Mouse (Mus musculus): ENCODE data around the gene Rbck1. TPM values are rescaled to one million over a fixed set of nuclear protein-coding genes. Genes with fewer than 3 reads are reported as not detected.
"Not testable (repeated sequence)": the region's sequence is repeated elsewhere in the genome, so short reads cannot be mapped to it uniquely, and the experiment has no call there.

The Rbck1 gene
- polyA plus RNA-seq, 1 experiment from 2014 or later, result 107 TPM

DNA sequence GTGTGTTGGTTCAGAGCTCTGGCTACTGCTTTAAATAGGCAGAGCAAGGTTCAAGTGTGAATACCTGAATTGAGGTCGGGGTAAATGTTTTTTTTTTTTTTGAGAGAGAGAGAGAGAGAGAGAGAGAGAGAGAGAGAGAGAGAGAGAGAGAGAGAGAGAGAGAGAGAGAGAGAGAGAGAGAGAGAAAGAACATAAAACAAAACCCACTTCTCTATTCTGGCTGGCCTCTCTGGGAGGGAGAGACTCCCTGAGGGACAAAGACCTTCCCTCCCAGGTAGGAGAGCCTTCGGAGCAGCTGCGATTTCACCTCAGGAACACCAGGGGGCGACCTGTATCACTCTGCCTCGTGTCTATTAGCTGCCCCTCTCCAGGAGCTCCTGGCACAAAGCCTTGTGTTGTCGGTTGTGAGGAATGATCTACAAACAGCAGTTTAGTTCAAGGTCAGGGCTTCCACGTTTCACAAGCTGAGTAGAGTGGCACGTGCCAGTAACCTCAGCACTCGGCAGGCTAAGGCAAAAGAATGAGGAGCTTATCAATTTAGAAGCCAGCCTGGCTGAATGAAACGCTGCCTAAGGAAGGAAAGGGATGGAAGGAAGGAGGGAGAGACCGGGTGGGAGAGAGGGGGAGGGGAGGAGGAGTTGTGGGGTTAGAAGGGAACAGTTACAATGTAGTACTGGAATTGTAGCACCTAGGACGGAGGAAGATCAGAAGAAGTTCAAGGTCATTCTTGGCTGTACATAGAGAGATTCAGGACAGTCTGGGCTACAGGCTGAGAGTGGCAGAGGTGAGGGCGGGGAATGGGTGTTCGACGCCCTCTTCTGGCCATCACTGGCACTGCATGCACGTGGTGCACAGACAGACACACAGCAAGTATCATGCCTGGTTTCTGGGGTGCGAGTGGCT is 31.0 kb upstream of the Rbck1 start:
- H3K9ac ChIP-seq (replicated peaks; ENCODE audit: low read depth, low read length), result no peak overlapping the region
- 0 out of 2 replicates have a peak, but pooled peaks cover 5% of the 10 kb centered on the region for H3K4me1 ChIP-seq (ENCODE audit: control insufficient read depth, insufficient read depth, low read length)
- peak overlapping the region; percentile 35 for H3K4me2 ChIP-seq (ENCODE audit: low read depth, low read length)
- ATAC-seq (ENCODE audit: low read depth), result peak; percentile 71
- H3K9me3 ChIP-seq (ENCODE audit: control insufficient read depth, low read length), result no peaks in the 10 kb centered on the region
- WGBS, result 12% methylated on average over 17 of the region's 17 CpGs
- H3K36me3 ChIP-seq (ENCODE audit: control insufficient read depth, insufficient read depth, low read length), result no peaks in the 10 kb centered on the region
- no peak overlapping the region for H3K4me3 ChIP-seq (ENCODE audit: low read depth, low read length)
- no peaks in the 10 kb centered on the region for H3K27me3 ChIP-seq (ENCODE audit: control insufficient read depth, insufficient read depth, low read length)
- peak overlapping the region; percentile 62 for H3K27ac ChIP-seq (ENCODE audit: low read depth, low read length)

DNA sequence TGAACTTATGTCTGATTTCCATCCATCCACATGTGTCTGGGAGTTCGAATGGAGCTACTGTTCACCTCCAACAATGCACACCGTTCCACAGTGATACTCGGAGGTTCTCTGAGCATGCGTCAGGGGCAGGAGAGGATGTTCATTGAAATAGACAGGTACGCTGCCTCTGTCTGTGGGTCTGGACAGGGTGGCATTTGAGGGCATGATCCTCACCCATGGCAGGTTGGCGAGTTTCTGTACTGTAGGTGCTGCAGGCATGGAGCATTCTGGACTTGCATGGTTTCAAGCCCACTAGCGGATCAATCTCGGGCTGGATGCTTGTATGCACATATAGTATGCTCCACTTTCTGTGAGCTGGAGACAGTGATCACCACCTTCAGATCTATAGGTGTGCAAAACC is 28.7 kb upstream of the Rbck1 start:
- Histone ChIP-seq H3K27ac (ENCODE audit: low read depth, low read length) (no peak overlapping the region), H3K4me1 (ENCODE audit: control insufficient read depth, insufficient read depth, low read length) (0 out of 2 replicates have a peak, but pooled peaks cover 5% of the 10 kb centered on the region), H3K4me2 (ENCODE audit: low read depth, low read length) (no peak overlapping the region), H3K9me3 (ENCODE audit: control insufficient read depth, low read length) (no peaks in the 10 kb centered on the region), H3K9ac (replicated peaks; ENCODE audit: low read depth, low read length) (no peak overlapping the region), H3K36me3 (ENCODE audit: control insufficient read depth, insufficient read depth, low read length) (no peaks in the 10 kb centered on the region), H3K4me3 (ENCODE audit: low read depth, low read length) (no peak overlapping the region), H3K27me3 (ENCODE audit: control insufficient read depth, insufficient read depth, low read length) (no peaks in the 10 kb centered on the region)
- no peak for ATAC-seq (ENCODE audit: low read depth)
- 88% methylated on average over 8 of the region's 8 CpGs for WGBS

DNA sequence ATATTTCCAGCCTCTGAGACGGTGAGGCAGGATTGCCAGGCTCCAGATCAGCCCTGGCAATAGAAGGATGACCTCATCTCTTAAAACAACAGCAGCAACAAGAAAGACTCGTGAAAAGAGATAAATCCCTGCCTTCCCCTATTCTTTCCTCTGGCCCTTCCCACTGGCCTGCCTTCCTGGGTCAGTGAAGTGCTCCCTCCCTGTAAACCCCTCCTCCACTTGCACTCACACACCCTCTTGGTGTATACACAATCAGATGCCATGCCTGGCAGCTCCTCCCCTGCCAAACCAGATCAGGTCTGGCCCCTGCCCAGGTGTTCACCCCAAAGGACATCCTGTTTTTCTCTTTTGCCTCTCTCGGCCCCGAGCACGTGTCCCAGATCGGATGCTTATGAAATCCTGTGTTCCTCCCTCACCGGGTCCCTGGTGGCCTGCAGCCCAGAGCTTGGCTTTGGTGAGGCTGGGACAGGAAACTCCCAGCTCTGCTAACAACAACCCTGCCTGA is 27.9 kb upstream of the Rbck1 start:
- no peak for ATAC-seq (ENCODE audit: low read depth)
- H3K4me1 ChIP-seq (ENCODE audit: control insufficient read depth, insufficient read depth, low read length), result 0 out of 2 replicates have a peak, but pooled peaks cover 5% of the 10 kb centered on the region
- H3K4me2 ChIP-seq (ENCODE audit: low read depth, low read length), result no peak overlapping the region
- H3K27me3 ChIP-seq (ENCODE audit: control insufficient read depth, insufficient read depth, low read length), result no peaks in the 10 kb centered on the region
- H3K9ac ChIP-seq (replicated peaks; ENCODE audit: low read depth, low read length), result no peak overlapping the region
- H3K4me3 ChIP-seq (ENCODE audit: low read depth, low read length), result no peak overlapping the region
- WGBS, result 61% methylated on average over 7 of the region's 7 CpGs
- no peak overlapping the region for H3K27ac ChIP-seq (ENCODE audit: low read depth, low read length)
- no peaks in the 10 kb centered on the region for H3K36me3 ChIP-seq (ENCODE audit: control insufficient read depth, insufficient read depth, low read length)
- H3K9me3 ChIP-seq (ENCODE audit: control insufficient read depth, low read length), result no peaks in the 10 kb centered on the region

DNA sequence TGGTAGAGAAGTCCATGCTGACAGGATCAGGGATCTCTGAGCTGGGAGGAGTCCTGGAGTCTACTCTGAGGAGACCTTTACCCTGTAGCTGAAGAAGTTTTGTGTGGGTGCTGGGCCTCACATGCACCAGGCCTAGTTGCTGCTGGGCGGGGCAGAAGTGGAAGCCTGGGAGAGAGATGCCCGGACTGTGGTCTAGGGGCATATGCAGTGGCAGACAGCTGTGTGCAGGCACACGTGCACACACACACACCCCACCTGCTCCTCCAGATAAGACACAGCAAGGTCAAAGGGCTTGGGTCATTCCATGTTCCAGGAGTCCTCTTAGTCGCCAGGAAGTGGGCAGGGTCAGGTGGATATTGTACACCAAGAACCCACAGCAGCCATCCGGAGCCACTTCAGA is 27.2 kb upstream of the Rbck1 start:
- no peak overlapping the region for H3K9ac ChIP-seq (replicated peaks; ENCODE audit: low read depth, low read length)
- ATAC-seq (ENCODE audit: low read depth), result no peak
- H3K4me1 ChIP-seq (ENCODE audit: control insufficient read depth, insufficient read depth, low read length), result 0 out of 2 replicates have a peak, but pooled peaks cover 5% of the 10 kb centered on the region
- WGBS, result 89% methylated on average over 5 of the region's 5 CpGs
- no peak overlapping the region for H3K4me2 ChIP-seq (ENCODE audit: low read depth, low read length)
- no peaks in the 10 kb centered on the region for H3K36me3 ChIP-seq (ENCODE audit: control insufficient read depth, insufficient read depth, low read length)
- no peaks in the 10 kb centered on the region for H3K9me3 ChIP-seq (ENCODE audit: control insufficient read depth, low read length)
- H3K27ac ChIP-seq (ENCODE audit: low read depth, low read length), result no peak overlapping the region
- no peaks in the 10 kb centered on the region for H3K27me3 ChIP-seq (ENCODE audit: control insufficient read depth, insufficient read depth, low read length)
- no peak overlapping the region for H3K4me3 ChIP-seq (ENCODE audit: low read depth, low read length)

DNA sequence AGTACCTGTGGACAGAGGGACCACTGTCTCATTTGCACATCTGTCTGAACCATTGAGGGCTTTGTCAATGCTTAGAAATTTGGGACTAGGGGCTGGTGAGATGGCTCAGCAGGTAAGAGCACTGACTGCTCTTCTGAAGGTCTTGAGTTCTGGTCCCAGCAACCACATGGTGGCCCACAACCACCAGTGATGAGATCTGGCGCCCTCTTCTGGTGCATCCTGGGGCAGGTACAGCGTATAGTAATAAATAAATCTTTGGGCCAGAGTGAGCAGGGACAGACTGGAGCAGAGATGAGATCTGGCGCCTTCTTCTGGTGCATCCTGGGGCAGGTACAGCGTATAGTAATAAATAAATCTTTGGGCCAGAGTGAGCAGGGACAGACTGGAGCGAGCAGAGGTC is 26.5 kb upstream of the Rbck1 start:
- H3K27me3 ChIP-seq (ENCODE audit: control insufficient read depth, insufficient read depth, low read length); H3K4me2 ChIP-seq (ENCODE audit: low read depth, low read length); H3K9ac ChIP-seq (replicated peaks; ENCODE audit: low read depth, low read length); H3K27ac ChIP-seq (ENCODE audit: low read depth, low read length); H3K9me3 ChIP-seq (ENCODE audit: control insufficient read depth, low read length); H3K4me1 ChIP-seq (ENCODE audit: control insufficient read depth, insufficient read depth, low read length); ATAC-seq (ENCODE audit: low read depth); H3K36me3 ChIP-seq (ENCODE audit: control insufficient read depth, insufficient read depth, low read length); H3K4me3 ChIP-seq (ENCODE audit: low read depth, low read length): not testable (repeated sequence)
- WGBS, result 74% methylated on average over 5 of the region's 5 CpGs

DNA sequence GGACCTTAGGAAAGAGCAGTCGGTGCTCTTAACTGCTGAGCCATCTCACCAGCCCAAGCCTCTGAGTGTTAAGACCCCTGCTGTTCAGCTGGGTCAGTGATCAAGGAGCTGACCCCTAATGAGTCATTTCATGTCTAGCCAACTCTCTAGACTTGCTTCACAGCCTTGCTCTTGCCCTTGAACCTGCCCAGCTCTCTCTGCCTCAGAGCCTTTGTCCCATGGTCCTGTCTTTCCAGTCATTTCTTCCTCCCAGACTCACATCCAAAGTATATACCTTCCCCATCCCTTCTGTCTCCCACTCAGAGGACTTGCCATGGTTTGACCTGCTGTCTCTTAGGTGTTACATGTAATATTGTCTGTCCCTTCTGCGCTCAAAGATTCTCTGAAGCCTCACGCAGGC is 24.8 kb upstream of the Rbck1 start:
- ATAC-seq (ENCODE audit: low read depth), result no peak
- H3K4me1 ChIP-seq (ENCODE audit: control insufficient read depth, insufficient read depth, low read length), result no peaks in the 10 kb centered on the region
- WGBS, result 84% methylated on average over 3 of the region's 3 CpGs

DNA sequence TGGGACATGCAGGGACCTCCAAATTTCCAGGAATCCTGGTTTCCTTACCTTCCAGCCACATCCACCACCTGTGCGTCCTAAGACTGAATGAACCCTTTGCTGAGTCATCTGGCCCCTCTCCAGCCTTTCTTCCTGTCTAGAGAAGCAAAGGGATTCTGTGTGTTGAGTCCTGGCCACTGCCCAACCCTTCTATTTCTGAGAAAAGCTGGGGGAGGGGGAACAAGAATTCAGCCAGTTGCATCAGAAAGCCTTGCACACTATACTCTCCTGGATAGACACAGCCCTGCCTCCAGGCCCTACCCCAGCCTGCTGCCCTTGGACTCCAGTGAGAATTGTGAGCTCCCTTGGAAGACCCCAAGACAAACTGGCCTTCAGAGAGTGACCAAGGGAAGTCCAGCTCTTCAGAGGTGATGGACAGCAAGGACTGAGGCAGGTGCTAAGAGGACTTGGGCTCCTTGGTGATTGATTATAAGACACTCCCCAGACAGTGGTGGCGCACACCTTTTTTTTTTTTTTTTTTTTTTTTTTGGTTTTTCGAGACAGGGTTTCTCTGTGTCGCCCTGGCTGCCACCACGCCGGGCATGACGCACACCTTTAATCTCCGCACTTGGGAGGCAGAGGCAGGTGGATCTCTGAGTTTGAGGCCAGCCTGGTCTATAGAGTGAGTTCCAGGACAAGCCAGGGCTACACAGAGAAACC is 17.5 kb upstream of the Rbck1 start:
- H3K9ac ChIP-seq (replicated peaks; ENCODE audit: low read depth, low read length), result no peak overlapping the region
- H3K36me3 ChIP-seq (ENCODE audit: control insufficient read depth, insufficient read depth, low read length), result no peaks in the 10 kb centered on the region
- no peaks in the 10 kb centered on the region for H3K9me3 ChIP-seq (ENCODE audit: control insufficient read depth, low read length)
- H3K27ac ChIP-seq (ENCODE audit: low read depth, low read length), result no peak overlapping the region
- 84% methylated on average over 8 of the region's 8 CpGs for WGBS
- H3K4me1 ChIP-seq (ENCODE audit: control insufficient read depth, insufficient read depth, low read length), result no peaks in the 10 kb centered on the region
- H3K4me3 ChIP-seq (ENCODE audit: low read depth, low read length), result no peak overlapping the region
- no peaks in the 10 kb centered on the region; the same call in 1 of the 2 replicates for H3K27me3 ChIP-seq (ENCODE audit: control insufficient read depth, insufficient read depth, low read length)
- H3K4me2 ChIP-seq (ENCODE audit: low read depth, low read length), result no peak overlapping the region
- no peak for ATAC-seq (ENCODE audit: low read depth)

More for the DNA sequence above, 24.8 kb upstream of the Rbck1 start:
- H3K27me3 ChIP-seq (ENCODE audit: control insufficient read depth, insufficient read depth, low read length), result no peaks in the 10 kb centered on the region
- no peaks in the 10 kb centered on the region for H3K36me3 ChIP-seq (ENCODE audit: control insufficient read depth, insufficient read depth, low read length)
- no peak overlapping the region for H3K27ac ChIP-seq (ENCODE audit: low read depth, low read length)
- H3K9me3 ChIP-seq (ENCODE audit: control insufficient read depth, low read length), result no peaks in the 10 kb centered on the region
- no peak overlapping the region for H3K4me2 ChIP-seq (ENCODE audit: low read depth, low read length)
- H3K9ac ChIP-seq (replicated peaks; ENCODE audit: low read depth, low read length), result no peak overlapping the region
- no peak overlapping the region for H3K4me3 ChIP-seq (ENCODE audit: low read depth, low read length)

DNA sequence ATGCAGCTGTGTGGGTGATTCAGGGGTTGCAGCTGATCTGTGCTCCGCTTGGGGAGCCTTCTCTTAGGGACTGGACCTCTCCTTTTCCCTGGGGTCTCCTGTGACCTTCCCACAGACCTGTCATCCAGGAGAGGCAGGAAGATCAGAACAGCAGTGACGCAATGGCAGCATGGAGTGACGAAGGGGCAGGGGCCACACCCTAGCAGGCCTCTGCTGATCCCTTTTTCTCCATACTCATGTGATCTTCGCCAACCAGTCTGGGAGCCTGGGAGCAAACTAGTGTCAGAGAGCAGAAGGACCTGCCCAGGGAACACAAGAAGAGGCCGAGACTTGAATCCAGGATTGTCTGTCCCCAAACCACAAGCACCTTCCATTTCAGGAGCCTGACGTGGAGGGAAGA is 16.8 kb upstream of the Rbck1 start:
- Histone ChIP-seq H3K4me1 (ENCODE audit: control insufficient read depth, insufficient read depth, low read length) (peaks cover 3% of the 10 kb centered on the region; the same call in 1 of the 2 replicates), H3K27ac (ENCODE audit: low read depth, low read length) (no peak overlapping the region), H3K27me3 (ENCODE audit: control insufficient read depth, insufficient read depth, low read length) (no peaks in the 10 kb centered on the region; the same call in 1 of the 2 replicates), H3K4me2 (ENCODE audit: low read depth, low read length) (no peak overlapping the region), H3K36me3 (ENCODE audit: control insufficient read depth, insufficient read depth, low read length) (no peaks in the 10 kb centered on the region), H3K9me3 (ENCODE audit: control insufficient read depth, low read length) (no peaks in the 10 kb centered on the region), H3K9ac (replicated peaks; ENCODE audit: low read depth, low read length) (no peak overlapping the region), H3K4me3 (ENCODE audit: low read depth, low read length) (no peak overlapping the region)
- ATAC-seq (ENCODE audit: low read depth), result no peak
- 79% methylated on average over 6 of the region's 6 CpGs for WGBS

DNA sequence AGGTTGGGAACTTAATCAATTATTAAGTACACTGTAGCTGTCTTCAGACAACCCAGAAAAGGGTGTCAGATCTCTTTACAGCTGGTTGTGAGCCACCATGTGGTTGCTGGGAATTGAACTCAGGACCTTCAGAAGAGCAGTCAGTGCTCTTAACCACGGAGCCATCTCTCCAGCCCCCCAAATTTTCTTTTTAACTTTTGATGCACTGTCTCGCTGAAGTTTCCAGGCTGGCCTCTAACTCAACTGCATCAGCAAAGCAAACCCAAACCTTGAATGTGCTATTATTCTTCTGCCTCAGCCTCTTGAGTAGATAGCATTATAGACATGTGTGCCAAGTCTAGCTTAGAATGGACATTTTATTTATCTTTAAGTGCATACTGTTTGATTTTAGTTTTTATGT is 15.3 kb upstream of the Rbck1 start:
- no peak for ATAC-seq (ENCODE audit: low read depth)
- Histone ChIP-seq H3K4me3 (ENCODE audit: low read depth, low read length) (no peak overlapping the region), H3K36me3 (ENCODE audit: control insufficient read depth, insufficient read depth, low read length) (no peaks in the 10 kb centered on the region), H3K27ac (ENCODE audit: low read depth, low read length) (no peak overlapping the region), H3K4me2 (ENCODE audit: low read depth, low read length) (no peak overlapping the region), H3K9ac (replicated peaks; ENCODE audit: low read depth, low read length) (no peak overlapping the region), H3K27me3 (ENCODE audit: control insufficient read depth, insufficient read depth, low read length) (no peaks in the 10 kb centered on the region; the same call in 1 of the 2 replicates), H3K4me1 (ENCODE audit: control insufficient read depth, insufficient read depth, low read length) (peaks cover 5% of the 10 kb centered on the region; the same call in 1 of the 2 replicates), H3K9me3 (ENCODE audit: control insufficient read depth, low read length) (no peaks in the 10 kb centered on the region)
- WGBS, result 82% methylated on average over 2 of the region's 2 CpGs
